Mouse (Mus musculus): ENCODE data around the gene Cdh11. TPM values are rescaled to one million over a fixed set of nuclear protein-coding genes. Genes with fewer than 3 reads are reported as not detected.
"Not testable (repeated sequence)": the region's sequence is repeated elsewhere in the genome, so short reads cannot be mapped to it uniquely, and the experiment has no call there.

Cdh11 gene
- polyA plus RNA-seq, 1 experiment, result 0.93 TPM

DNA sequence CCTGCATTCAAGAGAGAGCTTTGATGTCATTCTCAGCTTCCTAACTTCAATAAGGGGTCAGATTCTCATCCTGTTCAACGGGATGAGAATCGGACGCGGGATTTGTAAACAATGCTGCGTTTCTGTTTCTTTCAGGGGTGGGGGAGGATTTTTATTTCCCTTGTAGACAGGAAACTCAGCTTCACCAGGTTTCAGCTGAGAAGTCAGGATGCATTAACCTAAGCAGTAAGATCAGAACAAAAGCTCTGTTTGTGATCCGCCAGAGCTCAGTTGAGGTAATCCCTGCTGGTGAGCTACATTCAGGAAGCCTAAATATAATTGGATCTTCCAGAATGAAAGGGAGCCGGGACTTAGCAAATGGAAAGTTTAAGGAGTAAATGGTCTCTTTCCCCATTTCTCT lies 78.1 kb downstream of the Cdh11 start:
- no peaks in the 10 kb centered on the region for H3K27me3 ChIP-seq (ENCODE audit: control insufficient read depth, insufficient read depth, low read length)
- TF ChIP-seq POLR2A (IDR thresholded peaks at IDR 0.05; ENCODE audit: control insufficient read depth, low read depth, low read length), result no peak
- TF ChIP-seq CTCF (IDR thresholded peaks at IDR 0.05; ENCODE audit: control insufficient read depth, insufficient read depth, insufficient replicate concordance, low read depth, low read length), result no peak

DNA sequence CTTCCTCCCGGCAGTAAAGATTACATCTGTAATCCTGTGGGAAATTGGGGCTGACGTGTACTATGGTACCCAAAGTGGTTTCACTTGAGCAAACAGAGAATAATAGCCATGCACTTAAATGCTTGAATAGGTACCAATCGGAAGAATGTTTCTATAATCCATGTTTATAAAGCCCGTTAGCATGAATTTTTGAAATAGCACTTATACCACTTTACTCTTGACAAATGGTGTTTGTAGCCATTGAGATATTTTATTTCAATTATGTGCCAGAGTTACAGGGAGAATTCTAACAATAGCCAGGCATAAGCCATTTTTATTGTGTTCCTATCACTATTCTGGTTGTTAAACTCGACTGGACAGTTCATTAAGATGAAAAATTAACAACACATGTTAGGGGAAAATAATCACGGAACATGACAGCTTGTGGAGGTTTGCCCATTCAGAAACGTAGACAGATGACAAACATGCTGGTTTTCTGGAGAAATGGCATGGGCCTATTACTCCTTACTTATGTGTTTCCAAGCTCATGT lies 80.0 kb downstream of the Cdh11 start:
- no peaks in the 10 kb centered on the region for H3K4me1 ChIP-seq (ENCODE audit: control insufficient read depth, insufficient read depth, low read length)
- H3K27me3 ChIP-seq (ENCODE audit: control insufficient read depth, insufficient read depth, low read length), result no peaks in the 10 kb centered on the region
- no peak overlapping the region for H3K4me3 ChIP-seq (ENCODE audit: control insufficient read depth, low read depth, low read length)
- no peaks in the 10 kb centered on the region for H3K36me3 ChIP-seq (ENCODE audit: control insufficient read depth, insufficient read depth, low read length)
- H3K27ac ChIP-seq (ENCODE audit: control insufficient read depth, insufficient read depth, low read depth, low read length), result no peak overlapping the region
- no peak for TF ChIP-seq POLR2A (IDR thresholded peaks at IDR 0.05; ENCODE audit: control insufficient read depth, low read depth, low read length)
- no peak for TF ChIP-seq CTCF (IDR thresholded peaks at IDR 0.05; ENCODE audit: control insufficient read depth, insufficient read depth, insufficient replicate concordance, low read depth, low read length)

More for the DNA sequence above, 78.1 kb downstream of the Cdh11 start:
- Histone ChIP-seq H3K4me3 (ENCODE audit: control insufficient read depth, low read depth, low read length) (no peak overlapping the region), H3K27ac (ENCODE audit: control insufficient read depth, insufficient read depth, low read depth, low read length) (no peak overlapping the region), H3K36me3 (ENCODE audit: control insufficient read depth, insufficient read depth, low read length) (no peaks in the 10 kb centered on the region), H3K4me1 (ENCODE audit: control insufficient read depth, insufficient read depth, low read length) (no peaks in the 10 kb centered on the region)

DNA sequence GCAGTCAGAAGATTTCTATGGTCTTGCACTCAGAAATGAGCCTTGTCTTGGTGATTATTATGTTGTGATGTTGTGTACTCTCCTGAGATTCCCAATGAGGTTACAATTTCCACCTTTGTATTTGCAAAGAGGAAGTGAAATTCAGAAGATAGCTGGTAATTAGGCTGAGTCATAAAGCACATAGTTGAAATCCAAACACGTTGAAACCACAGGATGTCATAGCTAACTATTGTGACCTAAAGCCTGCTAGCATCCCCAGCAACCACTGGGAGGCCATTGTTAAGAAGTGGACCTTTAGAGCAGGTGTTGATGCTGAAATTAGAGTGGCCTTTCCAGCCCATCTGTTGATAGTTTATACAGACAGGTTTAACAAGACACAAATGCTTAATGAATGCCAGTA lies 85.2 kb downstream of the Cdh11 start:
- Histone ChIP-seq H3K4me1 (ENCODE audit: control insufficient read depth, insufficient read depth, low read length) (no peaks in the 10 kb centered on the region), H3K4me3 (ENCODE audit: control insufficient read depth, low read depth, low read length) (no peak overlapping the region), H3K27ac (ENCODE audit: control insufficient read depth, insufficient read depth, low read depth, low read length) (no peak overlapping the region), H3K36me3 (ENCODE audit: control insufficient read depth, insufficient read depth, low read length) (no peaks in the 10 kb centered on the region), H3K27me3 (ENCODE audit: control insufficient read depth, insufficient read depth, low read length) (no peaks in the 10 kb centered on the region)
- TF ChIP-seq POLR2A (IDR thresholded peaks at IDR 0.05; ENCODE audit: control insufficient read depth, low read depth, low read length) (no peak), CTCF (IDR thresholded peaks at IDR 0.05; ENCODE audit: control insufficient read depth, insufficient read depth, insufficient replicate concordance, low read depth, low read length) (no peak)

DNA sequence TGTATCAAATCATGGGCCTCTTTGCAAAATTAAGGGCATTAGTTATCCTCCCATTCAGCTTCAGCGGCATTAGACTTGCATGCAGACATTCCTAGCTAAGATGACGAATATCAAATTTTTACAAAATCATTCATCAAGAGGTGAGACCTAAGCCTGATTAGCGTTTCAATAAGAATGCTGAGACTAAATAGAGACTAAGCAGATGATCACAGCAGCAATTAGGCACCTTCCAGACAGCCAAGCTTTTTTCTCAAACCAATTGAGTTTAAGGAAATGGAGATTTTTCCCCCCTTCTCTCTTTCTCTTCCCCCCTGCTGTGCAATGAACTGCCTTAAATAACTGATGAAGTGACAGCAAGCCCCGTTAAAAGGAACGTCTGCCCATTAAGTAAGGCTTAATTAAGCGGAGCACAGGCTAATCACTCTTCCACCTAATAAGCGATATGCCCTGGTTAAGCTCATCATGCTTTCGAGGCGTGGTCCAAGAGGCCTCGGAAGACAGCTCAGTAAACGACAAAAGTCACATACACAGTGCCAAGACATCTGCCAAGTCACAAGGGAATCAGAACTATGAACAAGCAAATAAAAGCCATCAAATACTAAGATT lies 87.1 kb downstream of the Cdh11 start:
- TF ChIP-seq CTCF (IDR thresholded peaks at IDR 0.05; ENCODE audit: control insufficient read depth, insufficient read depth, insufficient replicate concordance, low read depth, low read length) (no peak), POLR2A (IDR thresholded peaks at IDR 0.05; ENCODE audit: control insufficient read depth, low read depth, low read length) (no peak)
- no peaks in the 10 kb centered on the region for H3K27me3 ChIP-seq (ENCODE audit: control insufficient read depth, insufficient read depth, low read length)
- H3K36me3 ChIP-seq (ENCODE audit: control insufficient read depth, insufficient read depth, low read length), result no peaks in the 10 kb centered on the region
- H3K27ac ChIP-seq (ENCODE audit: control insufficient read depth, insufficient read depth, low read depth, low read length), result no peak overlapping the region
- no peaks in the 10 kb centered on the region for H3K4me1 ChIP-seq (ENCODE audit: control insufficient read depth, insufficient read depth, low read length)
- H3K4me3 ChIP-seq (ENCODE audit: control insufficient read depth, low read depth, low read length), result no peak overlapping the region

DNA sequence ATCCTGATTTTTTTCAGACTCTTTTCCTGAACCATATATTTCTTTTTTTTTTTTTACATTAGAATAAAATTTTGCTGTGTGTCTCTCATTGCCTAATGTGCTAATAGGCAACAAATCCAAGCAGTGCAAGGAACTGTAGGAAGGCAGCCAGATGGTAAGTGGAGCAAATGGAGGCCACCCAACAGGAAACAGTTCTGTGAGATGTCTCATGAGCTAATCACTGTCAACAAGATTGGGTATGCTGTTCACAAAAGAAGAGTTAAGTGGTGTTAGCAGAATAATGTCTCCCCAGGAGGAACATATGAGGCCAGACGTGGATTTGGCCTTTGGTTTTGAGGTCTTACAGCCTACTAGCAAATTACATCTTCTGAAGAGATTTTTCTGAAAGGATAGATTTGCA lies 92.0 kb downstream of the Cdh11 start:
- Histone ChIP-seq H3K4me1 (ENCODE audit: control insufficient read depth, insufficient read depth, low read length) (no peaks in the 10 kb centered on the region), H3K36me3 (ENCODE audit: control insufficient read depth, insufficient read depth, low read length) (no peaks in the 10 kb centered on the region), H3K4me3 (ENCODE audit: control insufficient read depth, low read depth, low read length) (no peak overlapping the region), H3K27ac (ENCODE audit: control insufficient read depth, insufficient read depth, low read depth, low read length) (no peak overlapping the region), H3K27me3 (ENCODE audit: control insufficient read depth, insufficient read depth, low read length) (no peaks in the 10 kb centered on the region)
- TF ChIP-seq CTCF (IDR thresholded peaks at IDR 0.05; ENCODE audit: control insufficient read depth, insufficient read depth, insufficient replicate concordance, low read depth, low read length) (no peak), POLR2A (IDR thresholded peaks at IDR 0.05; ENCODE audit: control insufficient read depth, low read depth, low read length) (no peak)

DNA sequence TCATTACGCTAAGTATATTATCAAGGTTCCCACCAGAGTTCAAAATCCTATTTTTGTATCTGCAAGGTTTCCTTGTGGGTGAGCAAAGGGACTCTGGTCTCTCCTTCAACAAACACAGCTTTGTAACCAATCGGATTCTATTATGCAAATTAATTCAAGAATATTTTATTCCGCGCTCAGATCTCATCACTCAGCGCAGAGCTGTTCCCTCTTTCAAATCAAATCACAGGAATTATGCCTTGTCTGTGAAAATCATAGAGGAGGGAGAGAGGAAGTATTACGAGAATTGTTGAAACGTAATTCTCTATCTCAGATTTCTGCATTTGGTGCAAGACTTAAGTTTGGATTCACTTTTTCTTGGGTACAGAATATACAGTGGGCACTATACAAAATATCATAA lies 100.0 kb downstream of the Cdh11 start:
- not testable (repeated sequence) for H3K4me1 ChIP-seq (ENCODE audit: control insufficient read depth, insufficient read depth, low read length); H3K4me3 ChIP-seq (ENCODE audit: control insufficient read depth, low read depth, low read length); H3K27me3 ChIP-seq (ENCODE audit: control insufficient read depth, insufficient read depth, low read length); H3K27ac ChIP-seq (ENCODE audit: control insufficient read depth, insufficient read depth, low read depth, low read length); H3K36me3 ChIP-seq (ENCODE audit: control insufficient read depth, insufficient read depth, low read length)

DNA sequence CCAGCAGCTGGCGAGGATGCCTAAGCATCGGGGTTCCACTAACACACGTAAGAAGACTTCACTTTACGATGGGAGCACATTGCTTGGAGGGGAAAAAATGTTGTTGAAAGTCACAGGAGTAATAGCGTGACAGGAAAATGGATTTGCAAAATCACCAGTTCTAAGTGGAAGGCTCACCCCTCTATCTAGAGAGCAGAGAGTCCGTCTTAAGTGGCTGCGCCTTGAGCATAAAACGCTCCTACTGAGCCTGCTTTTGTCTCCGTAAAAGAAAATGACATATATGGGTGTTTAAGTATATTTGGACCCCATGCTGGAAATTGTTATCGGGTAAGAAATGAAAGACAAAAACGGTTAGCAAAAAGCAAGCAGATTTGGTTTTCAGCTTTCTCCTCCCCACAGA lies 100.4 kb downstream of the Cdh11 start:
- Histone ChIP-seq H3K27me3 (ENCODE audit: control insufficient read depth, insufficient read depth, low read length) (no peaks in the 10 kb centered on the region), H3K4me3 (ENCODE audit: control insufficient read depth, low read depth, low read length) (no peak overlapping the region), H3K27ac (ENCODE audit: control insufficient read depth, insufficient read depth, low read depth, low read length) (no peak overlapping the region), H3K36me3 (ENCODE audit: control insufficient read depth, insufficient read depth, low read length) (no peaks in the 10 kb centered on the region), H3K4me1 (ENCODE audit: control insufficient read depth, insufficient read depth, low read length) (no peaks in the 10 kb centered on the region)
- TF ChIP-seq CTCF (IDR thresholded peaks at IDR 0.05; ENCODE audit: control insufficient read depth, insufficient read depth, insufficient replicate concordance, low read depth, low read length), result no peak
- TF ChIP-seq POLR2A (IDR thresholded peaks at IDR 0.05; ENCODE audit: control insufficient read depth, low read depth, low read length), result no peak

DNA sequence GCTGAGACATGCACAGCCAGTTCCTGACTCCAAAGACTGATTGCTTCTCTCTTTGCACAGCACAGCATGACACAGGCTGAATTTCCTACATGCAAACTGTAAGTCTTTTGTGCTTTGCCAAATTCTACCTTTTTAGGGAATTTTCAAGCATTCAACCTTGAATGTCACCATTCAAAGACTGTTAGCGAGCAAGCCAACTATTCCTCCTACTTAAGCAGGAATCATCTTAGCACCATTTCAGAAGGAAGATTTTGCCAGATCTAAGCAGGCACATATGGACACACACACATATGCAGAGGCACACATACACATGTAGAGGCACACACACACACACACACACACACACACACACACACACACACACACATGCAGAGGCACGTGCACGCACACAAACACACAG lies 108.3 kb downstream of the Cdh11 start:
- Histone ChIP-seq H3K27ac (ENCODE audit: control insufficient read depth, insufficient read depth, low read depth, low read length) (no peak overlapping the region), H3K36me3 (ENCODE audit: control insufficient read depth, insufficient read depth, low read length) (no peaks in the 10 kb centered on the region), H3K27me3 (ENCODE audit: control insufficient read depth, insufficient read depth, low read length) (no peaks in the 10 kb centered on the region), H3K4me1 (ENCODE audit: control insufficient read depth, insufficient read depth, low read length) (no peaks in the 10 kb centered on the region), H3K4me3 (ENCODE audit: control insufficient read depth, low read depth, low read length) (no peak overlapping the region)
- TF ChIP-seq CTCF (IDR thresholded peaks at IDR 0.05; ENCODE audit: control insufficient read depth, insufficient read depth, insufficient replicate concordance, low read depth, low read length) (no peak), POLR2A (IDR thresholded peaks at IDR 0.05; ENCODE audit: control insufficient read depth, low read depth, low read length) (no peak)

DNA sequence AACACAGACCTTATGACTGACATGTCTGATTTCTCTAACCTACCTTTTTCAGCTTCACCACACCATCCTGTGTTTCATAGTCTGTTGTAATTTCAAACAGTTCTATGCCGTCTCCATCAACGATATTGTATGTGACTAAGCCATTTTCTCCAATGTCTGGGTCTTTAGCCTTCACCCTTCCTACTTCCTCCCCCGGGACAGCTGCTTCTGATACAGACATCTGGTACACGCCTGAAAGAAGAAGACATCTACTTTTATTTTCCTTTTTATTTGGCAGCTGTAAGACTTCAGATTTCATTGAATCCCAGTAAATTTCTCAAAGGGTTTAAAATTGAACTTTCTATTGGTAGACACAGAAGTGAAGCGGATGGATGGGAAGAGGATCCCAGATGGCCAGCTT lies 120.9 kb downstream of the Cdh11 start:
- not testable (repeated sequence) for H3K27me3 ChIP-seq (ENCODE audit: control insufficient read depth, insufficient read depth, low read length); H3K36me3 ChIP-seq (ENCODE audit: control insufficient read depth, insufficient read depth, low read length); H3K4me1 ChIP-seq (ENCODE audit: control insufficient read depth, insufficient read depth, low read length); H3K4me3 ChIP-seq (ENCODE audit: control insufficient read depth, low read depth, low read length); H3K27ac ChIP-seq (ENCODE audit: control insufficient read depth, insufficient read depth, low read depth, low read length)

Data from testis, adult 2 months (tissue).